Mouse (Mus musculus) left cerebral cortex, postnatal 4 days (tissue): ENCODE measurements around the gene Eif4g3. TPM values are rescaled to one million over a fixed set of nuclear protein-coding genes. Genes with fewer than 3 reads are reported as not detected.
"Not testable (repeated sequence)": the region's sequence is repeated elsewhere in the genome, so short reads cannot be mapped to it uniquely, and the experiment has no call there.

ENCODE experiments used
- DNase-seq: peaks from one replicate; pipeline ENCODE4 v3.0.0-alpha.2; 2022
- intact Hi-C: fragments of 180-260 bp; cut with DNase I; formaldehyde crosslinking; loops from one replicate; pipeline ENCODE4 v1.15.1; 2025
- total RNA-seq, 2 experiments: library from RNA; stranded (reverse); gene quantifications; 2 replicates each; pipeline ENCODE4 v1.2.3; 2021

The Eif4g3 gene
- total RNA-seq, 2 experiments from 2014 or later, result 192 TPM

DNA sequence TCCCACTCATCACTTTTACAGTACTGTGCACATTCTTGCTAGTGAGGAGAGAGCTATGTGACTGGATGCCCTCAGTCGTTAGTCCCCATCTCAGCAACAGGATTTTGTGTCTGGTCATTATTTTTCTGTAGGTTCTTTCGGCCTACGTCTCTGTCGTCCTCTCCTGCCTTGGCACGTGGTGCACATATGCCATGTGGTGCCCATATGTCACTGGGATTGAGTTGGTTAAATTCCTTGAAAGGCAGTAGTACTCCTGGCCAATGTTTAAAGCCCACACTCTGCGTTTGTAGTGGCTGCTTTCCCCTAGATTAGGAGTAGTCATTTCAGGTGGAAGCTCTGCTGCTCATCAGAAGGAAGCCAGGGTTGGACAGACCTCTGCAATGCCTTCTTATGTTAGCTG is 56.7 kb downstream of the Eif4g3 start:
- intact Hi-C loops, result no loop called here
- DNase-seq, result no peak

DNA sequence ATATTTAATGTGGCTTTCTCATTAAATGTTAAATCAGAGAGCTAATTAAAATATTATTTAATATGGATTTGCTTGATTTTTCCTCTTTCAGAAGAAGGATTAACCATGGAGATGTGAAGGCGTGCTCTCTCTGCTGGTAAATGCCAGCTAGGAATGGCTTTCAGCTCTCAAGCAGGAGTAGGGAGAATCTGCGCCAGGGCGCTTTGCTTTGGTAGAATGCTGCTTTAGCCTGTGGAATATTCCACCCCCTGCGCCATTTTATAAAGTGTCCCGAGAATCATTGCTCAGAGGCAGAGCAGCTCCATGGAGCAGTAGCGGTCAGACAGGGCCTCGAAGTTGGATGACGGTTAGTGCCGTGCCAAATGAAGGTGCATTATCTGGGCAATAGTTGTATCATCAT is 58.7 kb downstream of the Eif4g3 start:
- intact Hi-C loops, result no loop called here
- no peak for DNase-seq

DNA sequence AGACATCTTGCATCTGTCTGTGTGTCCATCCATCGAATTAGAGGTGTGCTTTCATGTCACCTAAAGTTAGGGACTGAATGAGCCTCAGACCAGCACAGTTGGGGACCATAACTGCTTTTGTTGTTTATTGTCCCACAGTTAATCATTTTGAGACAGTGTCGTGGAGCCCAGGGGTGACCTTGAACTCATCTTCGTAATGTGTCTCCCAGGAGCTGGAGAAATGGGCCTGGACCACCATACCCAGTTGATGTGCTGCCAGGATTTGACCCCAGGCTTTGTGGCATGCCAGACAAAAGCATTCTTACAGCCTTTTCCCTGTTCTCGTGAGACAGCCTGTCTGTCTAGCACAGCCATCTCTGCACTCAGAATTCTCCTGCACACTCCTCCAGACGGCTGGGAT is 63.8 kb downstream of the Eif4g3 start:
- DNase-seq, result no peak
- intact Hi-C loops, result no loop called here

DNA sequence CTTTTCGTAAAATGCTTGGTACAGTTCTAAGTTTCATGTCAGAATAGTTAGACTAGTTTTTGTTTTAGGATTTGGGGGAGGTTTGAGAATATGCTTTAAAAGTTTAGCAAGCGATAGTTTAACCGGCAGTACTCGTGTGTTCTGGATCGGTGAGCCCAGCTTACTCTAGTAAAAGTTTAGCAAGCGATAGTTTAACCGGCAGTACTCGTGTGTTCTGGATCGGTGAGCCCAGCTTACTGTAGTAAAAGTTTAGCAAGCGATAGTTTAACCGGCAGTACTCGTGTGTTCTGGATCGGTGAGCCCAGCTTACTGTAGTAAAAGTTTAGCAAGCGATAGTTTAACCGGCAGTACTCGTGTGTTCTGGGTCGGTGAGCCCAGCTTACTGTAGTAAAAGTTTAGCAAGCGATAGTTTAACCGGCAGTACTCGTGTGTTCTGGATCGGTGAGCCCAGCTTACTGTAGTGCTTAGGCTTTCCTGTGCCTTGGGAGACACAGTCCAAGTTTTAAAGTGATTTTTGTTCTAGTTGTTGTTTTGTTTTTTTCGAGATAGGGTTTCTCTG is 64.5 kb downstream of the Eif4g3 start:
- intact Hi-C loops, DNase-seq: not testable (repeated sequence)

DNA sequence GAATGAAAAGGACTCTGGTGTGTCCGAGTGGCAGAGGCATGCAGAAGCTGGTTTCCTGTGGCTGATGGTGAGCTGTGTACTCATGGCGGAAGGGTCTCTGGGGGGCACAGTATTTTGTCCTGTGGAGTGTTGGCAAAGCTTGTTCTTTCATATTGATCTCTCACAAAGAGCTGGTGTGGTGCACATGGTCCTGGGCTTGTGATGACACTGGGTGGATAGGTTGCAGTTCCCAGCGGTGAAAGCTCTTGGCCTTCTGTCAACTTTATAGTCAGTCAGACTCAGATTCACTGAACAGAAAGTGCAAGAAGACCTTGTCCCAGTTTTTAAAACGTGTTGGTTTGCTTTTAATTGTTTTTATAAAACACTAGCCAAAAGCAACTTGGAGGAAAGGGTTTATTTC is 68.3 kb downstream of the Eif4g3 start:
- intact Hi-C loops, result no loop called here
- no peak for DNase-seq

DNA sequence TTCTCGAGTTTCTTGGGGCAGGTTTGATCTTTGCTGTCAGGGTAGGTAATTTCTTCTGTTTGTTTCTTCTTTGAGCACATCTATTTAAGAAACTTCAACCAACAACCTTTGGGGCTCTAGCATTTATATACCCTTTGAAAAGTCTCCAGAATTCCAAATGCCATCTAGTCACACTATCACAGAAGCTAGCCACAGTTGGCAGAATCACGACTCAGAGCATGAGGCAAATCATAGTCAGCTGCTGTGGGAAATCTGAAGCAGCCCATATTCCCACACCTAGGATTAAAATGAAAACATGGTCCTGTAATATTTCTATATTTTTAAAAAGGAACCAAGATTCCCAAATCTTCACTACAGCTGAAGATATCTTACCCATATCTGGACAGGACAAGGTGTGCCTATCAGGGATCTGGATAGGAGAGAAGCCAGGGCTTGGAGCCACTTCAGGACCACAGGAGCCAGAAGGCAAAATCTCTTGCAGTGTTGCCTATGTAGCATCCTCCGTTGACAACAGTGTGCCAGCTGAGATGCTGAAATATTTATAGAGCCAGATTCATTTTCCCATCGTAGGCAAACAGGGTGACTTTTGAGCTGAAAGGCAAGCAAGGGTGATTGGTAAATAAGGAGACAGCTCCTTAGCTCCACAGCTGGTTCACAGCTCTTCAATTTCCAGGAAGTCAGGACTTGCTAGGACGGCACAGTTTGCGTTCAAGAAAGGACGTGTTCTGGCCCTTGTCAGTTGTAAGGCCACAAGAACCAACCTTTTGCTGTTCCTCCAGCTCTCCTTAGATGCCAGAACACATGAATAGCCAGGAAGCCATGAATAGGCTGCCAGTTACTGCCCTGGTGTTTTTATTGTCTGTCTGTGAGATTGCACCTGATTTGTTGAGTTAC is 70.8 kb downstream of the Eif4g3 start:
- intact Hi-C loops, result no loop called here
- no peak for DNase-seq

DNA sequence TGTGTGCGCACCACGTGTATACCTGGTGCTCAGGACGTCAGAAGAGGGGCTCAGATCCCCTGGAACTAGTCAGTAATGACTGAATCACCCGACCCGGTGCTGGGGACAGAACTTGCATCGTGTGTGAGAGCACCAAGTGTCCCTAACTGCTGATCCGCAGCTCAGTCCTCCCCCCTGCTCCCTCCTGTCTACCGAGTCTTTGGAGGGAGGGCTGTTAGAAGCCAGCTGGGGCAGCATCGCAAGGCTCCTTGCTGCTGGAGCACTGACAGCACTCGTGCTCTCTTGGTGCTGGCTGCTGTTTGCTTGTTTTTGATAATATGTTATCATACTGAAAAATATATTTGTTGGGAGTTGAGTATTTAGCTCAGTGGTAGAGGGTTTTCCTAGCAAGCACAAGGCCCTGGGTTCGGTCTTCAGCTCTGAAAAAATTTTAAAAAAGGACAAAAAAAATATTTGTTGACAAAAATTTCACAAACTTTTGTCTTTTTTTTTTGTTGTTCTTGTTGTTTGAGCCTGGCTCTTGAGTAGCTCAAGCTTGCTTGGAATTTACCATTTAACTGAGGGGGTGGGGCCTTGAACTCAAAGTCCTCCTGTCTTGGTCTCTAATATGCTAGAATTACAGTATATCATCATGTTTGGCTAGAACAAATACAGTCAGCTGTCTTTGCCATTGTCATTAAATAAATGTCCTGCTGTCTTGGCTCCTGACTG is 72.2 kb downstream of the Eif4g3 start:
- no peak for DNase-seq
- intact Hi-C loops, result no loop called here

DNA sequence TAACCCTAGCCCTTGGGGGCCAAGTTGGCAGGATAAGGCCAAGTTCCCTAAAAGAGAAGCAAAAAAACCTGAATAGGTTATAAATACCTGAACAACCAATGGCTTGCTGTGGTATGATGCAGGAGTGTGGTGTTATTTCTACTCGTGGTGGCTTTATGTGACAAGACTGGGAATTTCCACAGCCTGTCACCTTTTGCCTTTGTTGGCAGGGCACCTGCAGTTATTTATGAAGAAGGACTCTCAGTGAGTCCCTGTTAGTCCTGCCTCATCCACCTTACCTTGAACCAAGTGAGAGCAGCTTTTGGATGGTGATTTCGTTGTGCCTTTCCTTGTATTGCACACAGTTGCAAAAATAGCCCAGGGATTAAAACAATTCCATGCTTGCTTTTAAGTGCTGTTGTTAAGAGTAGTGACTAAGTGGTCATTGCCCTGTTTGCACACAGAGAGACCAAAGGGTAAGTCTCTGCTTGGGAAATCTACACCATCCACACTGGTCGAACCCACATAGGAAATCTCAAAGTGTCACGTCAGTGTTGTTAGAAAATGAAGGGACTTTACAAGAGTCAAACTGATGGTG is 72.9 kb downstream of the Eif4g3 start:
- intact Hi-C loops, result no loop called here

DNA sequence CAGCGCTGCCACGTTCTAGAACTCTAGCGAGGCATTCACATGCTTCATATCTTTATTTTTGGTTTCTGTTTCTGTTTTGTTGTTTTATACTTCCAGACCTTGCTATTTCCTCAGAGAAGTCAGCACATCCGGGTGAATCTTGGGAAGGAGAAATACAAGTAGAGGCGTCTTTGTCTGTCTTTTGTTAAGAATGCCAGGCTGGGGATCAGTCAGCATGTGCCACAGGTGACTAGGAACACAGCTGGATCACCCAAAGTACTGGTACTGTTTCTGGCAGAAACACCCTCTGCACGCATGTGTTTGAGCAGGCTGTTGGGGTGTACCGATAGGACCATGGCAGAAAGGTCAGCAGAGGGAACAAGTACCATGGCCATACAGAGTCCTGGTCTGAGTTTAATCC is 73.6 kb downstream of the Eif4g3 start:
- no peak for DNase-seq
- intact Hi-C loops, result no loop called here

More for the DNA sequence above, 72.9 kb downstream of the Eif4g3 start:
- no peak for DNase-seq

DNA sequence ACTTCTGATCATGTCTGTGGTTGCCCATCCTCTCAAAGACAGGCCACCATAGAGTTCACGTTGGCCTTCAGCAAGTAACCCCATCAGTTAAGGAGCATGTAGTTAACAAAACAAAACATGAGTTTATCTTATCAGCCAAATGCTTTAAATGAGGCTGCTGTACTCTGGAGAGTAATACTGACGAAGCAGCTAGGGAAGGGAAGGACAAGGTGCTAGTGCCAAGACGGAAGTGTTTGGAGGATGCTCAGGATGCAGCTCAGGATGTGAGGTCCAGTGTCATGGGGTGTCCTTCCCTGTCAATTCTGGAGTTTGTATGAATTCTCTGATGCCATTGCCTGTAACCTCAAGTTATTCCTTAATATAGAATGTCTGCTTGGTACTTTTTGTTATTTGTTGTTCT is 75.0 kb downstream of the Eif4g3 start:
- intact Hi-C loops, result no loop called here
- no peak for DNase-seq

DNA sequence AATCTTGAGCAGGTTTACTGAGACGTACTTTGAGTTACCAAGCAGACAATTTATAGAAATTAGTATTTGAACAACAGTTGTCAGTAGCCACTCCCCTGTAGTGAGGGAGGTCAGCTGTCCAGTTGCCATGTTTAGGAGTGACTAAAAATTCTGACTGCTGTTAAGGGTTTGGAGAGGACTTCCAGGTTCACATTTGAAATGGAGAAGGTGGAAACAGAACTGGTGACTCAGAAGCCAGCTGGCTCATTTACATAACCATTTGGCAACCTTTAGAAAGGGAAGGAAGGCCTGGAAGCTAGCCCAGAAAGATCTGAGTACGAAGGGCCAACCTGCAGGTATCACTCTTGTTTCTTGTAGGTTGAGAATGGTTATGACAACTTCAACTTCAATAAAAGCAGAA is 75.8 kb downstream of the Eif4g3 start:
- intact Hi-C loops, result no loop called here

DNA sequence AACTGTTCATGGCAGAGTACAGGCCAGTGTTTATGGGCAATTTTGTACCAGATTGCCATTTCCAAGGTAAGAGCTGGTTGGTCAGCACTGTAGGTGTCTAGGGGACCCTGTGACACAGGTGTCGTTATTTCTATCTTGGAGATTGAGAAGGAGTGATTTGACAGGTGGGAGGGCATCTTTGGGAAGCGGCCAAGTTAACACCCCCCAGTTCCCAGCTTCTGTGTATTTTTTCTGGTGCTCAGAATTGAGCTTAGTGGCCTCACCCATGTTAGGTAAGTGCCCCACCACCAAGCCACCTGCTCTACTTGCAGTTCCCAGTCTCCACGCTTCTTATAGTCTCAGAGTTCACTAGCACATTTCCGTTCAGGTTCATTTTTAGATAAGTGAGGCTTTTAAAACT is 76.5 kb downstream of the Eif4g3 start:
- no peak for DNase-seq
- intact Hi-C loops, result no loop called here

More for the DNA sequence above, 75.8 kb downstream of the Eif4g3 start:
- DNase-seq, result peak; percentile 40

DNA sequence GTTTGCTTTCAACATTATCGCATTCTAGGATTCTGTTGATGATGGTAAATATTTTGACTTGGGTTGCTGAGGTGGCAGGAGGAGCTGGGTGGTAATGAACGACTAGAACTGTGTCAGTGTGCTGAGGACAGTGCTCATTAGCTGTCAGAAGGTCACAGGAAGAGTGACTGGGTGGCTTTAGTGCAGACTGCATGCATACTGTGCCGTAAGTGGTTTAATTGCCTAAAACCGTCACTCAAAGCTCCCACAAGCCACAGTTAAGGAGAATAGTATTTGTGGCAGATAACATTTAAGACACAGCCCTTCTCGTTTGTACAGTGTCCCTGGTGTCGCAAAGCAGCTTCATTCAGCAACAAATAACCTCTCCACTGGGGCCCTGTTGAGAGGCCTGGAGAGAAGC is 78.7 kb downstream of the Eif4g3 start:
- intact Hi-C loops, result no loop called here
- no peak for DNase-seq

DNA sequence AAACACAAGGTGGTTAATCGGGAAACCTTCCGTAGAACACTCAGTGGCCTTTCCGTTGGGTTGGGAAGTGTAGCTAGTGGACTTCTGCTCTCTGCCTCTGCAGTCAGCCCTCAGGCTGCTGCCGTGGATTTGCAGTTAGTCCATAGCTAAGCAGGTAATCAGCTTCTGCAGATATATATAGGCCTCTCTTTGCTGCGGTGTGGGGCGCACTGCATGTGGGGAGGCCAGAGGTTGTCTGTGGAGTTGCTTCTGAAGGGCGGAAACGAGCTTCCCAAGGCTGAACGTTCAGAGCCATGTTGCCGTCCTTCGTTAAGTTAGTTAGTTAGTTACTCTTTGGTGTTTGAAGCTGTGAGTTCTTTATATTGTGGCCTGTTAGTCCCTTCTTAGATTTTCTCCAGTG is 80.3 kb downstream of the Eif4g3 start:
- no peak for DNase-seq
- intact Hi-C loops, result no loop called here

DNA sequence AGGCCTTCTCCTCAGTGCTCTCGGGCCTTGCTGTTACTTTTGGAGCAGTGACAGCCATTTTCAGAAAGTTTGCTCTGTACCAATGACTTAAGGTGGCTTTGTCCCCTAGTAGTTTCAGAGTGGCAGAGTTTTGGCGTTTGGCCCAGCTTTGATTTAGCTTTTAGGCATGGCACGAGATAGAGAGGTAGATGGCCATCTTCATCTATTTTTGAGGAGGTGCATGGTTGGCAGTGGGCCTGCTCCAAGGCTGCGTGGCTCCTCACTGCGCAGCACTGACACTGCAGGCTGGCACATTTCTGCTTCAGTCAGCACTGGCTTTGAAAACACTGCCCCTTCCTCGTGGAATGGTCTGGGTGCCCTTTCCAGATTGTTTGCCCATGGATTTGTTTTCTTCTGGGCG is 80.7 kb downstream of the Eif4g3 start:
- intact Hi-C loops, result no loop called here
- peak; percentile 27 for DNase-seq

DNA sequence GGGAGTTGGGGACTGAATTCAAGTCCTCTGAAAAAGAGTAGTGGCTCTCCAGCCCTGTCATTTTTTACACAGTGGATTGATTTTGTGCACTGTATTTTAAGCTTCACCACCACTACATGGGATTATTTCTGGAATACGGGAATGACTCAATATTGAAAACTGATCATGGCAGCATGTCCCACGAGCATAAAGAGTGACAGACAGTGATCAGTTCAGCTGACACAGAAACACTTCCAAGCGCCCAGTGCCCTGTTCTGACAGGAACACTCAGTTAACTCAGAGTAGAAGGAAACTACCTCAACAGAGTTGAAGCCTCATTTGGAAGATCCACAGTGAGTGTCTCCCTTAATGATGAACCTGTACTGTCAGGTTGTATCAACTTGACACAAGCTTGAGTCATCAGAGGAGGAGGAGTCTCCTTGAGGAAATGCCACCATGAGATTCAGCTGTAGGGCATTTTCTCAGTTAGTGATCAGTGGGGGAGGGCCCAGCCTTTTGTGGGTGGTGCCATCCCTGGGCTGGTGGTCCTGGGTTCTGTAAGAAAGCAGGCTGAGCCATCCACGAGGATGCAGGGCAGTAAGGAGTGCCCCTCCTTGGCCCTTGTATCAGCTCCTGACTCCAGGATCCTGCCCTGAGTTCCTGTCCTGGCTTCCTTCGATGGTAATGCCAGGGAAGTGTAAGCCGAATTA is 82.2 kb downstream of the Eif4g3 start:
- no peak for DNase-seq
- intact Hi-C loops, result no loop called here

DNA sequence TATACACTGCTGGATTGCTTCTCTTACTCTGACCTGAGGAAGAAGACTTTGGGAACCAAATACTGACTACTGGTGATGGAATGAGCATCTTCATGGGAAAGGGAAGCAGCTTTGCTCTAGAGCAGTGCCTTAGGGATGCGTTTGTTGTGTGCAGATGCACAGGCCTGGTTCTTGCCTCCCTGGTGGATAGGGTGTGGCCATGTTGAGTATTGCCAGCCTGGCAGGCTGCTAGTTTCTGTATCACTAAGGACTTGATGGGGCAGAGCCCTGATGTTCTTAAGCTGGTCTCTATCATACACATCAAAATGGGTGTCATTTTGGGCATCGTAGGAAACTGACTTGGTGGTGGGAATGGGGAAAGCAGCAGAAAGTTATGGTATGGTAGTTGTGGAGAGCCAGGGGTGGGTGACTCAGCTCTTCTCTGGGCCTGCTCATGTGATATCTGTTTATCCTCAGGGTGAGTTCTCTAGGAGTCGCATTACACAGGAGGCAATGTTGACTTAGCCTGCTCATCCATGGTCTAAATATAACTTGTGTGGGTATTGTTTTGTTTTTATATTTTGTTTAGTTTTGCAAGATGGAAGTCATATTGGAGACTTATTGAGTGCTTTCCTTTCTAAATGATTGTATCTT is 85.0 kb downstream of the Eif4g3 start:
- no peak for DNase-seq
- intact Hi-C loops, result no loop called here

DNA sequence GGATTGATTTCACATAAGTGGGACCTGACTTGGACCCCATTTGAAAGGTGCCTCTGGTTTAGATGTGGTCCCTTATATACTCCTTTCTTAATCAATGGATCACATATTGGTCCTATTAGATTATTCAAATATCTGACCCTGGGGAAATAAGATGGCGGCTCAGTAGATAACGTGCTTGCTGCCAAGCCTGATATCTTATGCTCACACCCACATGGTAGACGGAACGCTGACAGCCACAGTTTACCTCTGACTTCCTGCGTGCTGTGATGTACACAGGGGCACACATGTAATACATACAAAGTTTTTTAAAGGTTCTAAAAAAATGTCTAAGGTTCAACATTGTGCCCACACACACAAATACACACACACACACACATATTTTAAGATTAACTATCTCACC is 86.4 kb downstream of the Eif4g3 start:
- no peak for DNase-seq

DNA sequence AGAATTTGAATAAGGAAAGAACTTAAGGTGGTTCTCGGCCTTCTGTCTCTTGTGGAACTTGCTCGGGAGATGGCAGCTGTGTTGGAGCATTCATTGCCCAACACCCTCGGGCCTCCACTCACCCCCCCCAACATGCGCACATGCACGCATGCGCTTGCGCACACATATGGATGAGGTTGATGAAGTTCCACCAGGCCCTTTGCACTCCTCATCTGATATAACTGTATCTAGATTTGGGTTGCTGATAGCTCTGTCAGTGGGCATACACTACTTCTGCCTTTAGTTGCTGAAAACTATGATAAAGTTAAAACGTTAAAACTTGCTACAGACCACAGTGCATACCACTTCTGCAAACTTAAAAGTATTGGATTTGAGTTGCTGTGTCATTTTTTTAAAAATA is 89.6 kb downstream of the Eif4g3 start:
- intact Hi-C loops, result loop anchor here (5.0 kb wide), 1 partner anchor 70 kb away; no protein-coding TSS in a partner anchor
- no peak for DNase-seq

More for the DNA sequence above, 86.4 kb downstream of the Eif4g3 start:
- intact Hi-C loops, result no loop called here

DNA sequence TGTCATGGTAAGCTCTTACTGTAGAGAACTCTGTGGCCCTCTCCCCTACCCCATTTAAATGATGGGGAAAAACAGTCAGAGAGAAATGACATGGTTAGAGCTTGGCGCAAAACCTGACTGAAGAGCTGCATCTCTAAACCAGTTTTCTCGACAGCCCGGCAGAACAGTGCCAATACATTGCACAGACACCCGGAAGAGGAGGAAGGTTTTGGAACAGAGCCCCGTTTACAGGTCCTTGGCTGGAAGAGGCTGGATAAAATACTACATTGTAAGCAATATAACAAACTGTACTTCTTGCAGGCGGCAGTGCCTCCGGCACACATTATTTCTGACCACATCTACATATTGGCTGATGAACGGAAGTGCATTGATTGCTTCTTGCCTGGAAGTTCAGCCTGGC is 91.3 kb downstream of the Eif4g3 start:
- intact Hi-C loops, result loop anchor here (5.0 kb wide), 1 partner anchor 72 kb away; no protein-coding TSS in a partner anchor
- no peak for DNase-seq
